Mouse (Mus musculus): ENCODE measurements around the gene Bbs9.

DNA sequence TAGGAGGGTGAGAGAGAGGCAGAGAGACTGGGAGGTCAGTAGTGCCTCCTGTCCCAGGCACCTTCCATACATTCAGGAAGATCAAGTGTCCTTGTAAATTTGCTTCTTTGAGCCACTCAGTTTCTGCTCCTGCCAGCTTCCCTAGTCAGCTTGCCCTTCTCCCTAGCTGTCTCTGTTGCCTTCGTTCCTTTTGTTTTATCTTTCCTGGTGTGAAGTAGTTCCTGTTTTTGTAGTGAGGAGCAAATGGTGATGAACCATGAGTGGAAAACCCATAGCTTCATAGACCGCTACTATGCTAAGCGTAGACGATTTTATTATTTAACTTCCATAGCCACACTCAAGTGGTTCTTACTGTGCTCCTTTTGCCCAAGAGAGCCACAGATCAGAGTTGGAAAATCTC, 242.1 kb downstream of the Bbs9 start:
- TF ChIP-seq GATA1 (IDR thresholded peaks at IDR 0.05; ENCODE audit: low read length): no peak
- no peak for TF ChIP-seq TAL1 (IDR thresholded peaks at IDR 0.05; ENCODE audit: low read length)

Data from erythroblast, embryonic 14.5 days (primary cell).